Mouse (Mus musculus): ENCODE measurements around the gene Eed.

The Eed gene

DNA sequence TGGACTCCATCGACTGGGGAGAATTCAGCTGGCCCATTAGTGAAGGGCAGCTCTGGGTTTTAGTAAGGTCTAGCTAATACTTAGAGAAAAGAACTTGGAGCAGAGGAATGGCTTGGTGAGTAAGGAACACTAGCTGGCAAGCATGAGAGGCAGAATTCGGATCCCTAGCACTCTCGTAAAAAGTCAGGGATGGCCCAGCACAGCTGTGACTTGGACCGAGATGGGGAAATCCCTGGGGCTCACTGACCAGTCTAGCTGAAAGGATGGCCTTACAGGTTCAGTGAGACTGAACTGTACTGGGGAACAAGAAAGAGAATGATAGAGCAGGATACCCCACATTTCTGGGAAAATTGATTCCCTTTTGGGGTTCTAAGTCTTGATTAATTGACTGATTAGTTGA lies 71.1 kb downstream of the Eed start:
- no peak for DNase-seq (ENCODE audit: inconsistent age in 2 of 2, low spot score in 1 of 2)

- DNase-seq (ENCODE audit: inconsistent age in 2 of 2, low spot score in 1 of 2), result peak in 1 of 2 experiments; percentile 53
Measured at GRCm38 (mm10) chr7:89908899-89909621, 71.7 kb downstream of the Eed start.

DNA sequence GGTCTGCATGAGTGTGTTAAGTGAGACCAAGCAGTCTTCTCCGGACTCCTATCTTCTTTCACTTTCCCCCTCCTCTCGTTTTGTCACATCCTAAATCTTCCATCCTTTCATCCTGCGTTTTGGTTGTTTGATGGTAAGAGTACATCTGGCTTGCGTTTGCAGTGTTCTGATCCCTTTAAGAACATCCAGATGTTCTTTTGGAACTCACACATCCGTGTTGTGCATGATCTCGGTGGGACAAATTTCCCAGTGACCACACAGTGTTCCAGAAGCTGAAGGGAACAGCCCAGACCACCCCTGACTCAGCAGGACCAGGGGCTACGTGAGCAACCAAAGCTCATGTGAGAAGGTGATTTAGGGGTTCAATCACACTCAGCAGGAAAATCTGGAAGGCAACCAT lies 72.4 kb downstream of the Eed start:
- peak in 1 of 2 experiments; percentile 46 for DNase-seq (ENCODE audit: inconsistent age in 2 of 2, low spot score in 1 of 2)

DNA sequence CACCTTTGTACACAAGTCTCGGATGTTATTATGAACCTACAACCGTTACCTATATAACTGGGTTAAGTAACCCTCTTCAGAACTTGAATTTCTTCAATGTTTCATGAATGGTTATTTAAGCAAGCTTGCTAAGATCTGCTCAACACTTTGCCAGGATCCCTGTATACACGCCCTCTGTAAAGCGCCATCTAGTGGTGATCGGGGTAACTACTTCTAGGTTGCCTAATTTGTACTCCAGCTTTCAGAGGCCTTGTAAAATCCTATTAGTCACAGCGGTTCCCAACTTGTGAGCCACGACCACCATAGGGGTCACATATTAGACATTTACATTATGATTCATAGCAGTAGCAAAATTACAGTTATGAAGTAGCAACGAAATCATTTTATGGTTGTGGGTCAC lies 72.8 kb downstream of the Eed start:
- peak; percentile 77 to 95 for DNase-seq (ENCODE audit: inconsistent age in 2 of 2, low spot score in 1 of 2)

All from adrenal gland, adult (tissue).